Mouse (Mus musculus) stomach, embryonic 15.5 days (tissue): ENCODE data around the gene Olfr836. TPM values are rescaled to one million over a fixed set of nuclear protein-coding genes. Genes with fewer than 3 reads are reported as not detected.
"Not testable (repeated sequence)": the region's sequence is repeated elsewhere in the genome, so short reads cannot be mapped to it uniquely, and the experiment has no call there.

ENCODE experiments used
- ATAC-seq: fragments of 200-750 bp; cut with Nextera tagmentation; 2 replicates; pipeline ENCODE4 v1.8.0; 2017; ENCODE audit warnings: low read depth, moderate number of reproducible peaks, moderate TSS enrichment; ENCODE audit not compliant: insufficient read depth, low FRiP score
- H3K27ac ChIP-seq: fragments of 300-500 bp; sonication (generic); 2 replicates; pipeline ENCODE4 v1.5.1; 2015; ENCODE audit warnings: mild to moderate bottlenecking, inconsistent platforms
- H3K27me3 ChIP-seq: fragments of 300-500 bp; sonication (generic); replicated peaks from 2 replicates; pipeline ENCODE4 v1.6.1; 2015; ENCODE audit warnings: inconsistent platforms
- H3K36me3 ChIP-seq: fragments of 300-500 bp; sonication (generic); 2 replicates; pipeline ENCODE4 v1.6.1; 2015; ENCODE audit warnings: inconsistent platforms
- H3K4me1 ChIP-seq: fragments of 300-500 bp; sonication (generic); 2 replicates; pipeline ENCODE4 v1.6.1; 2015; ENCODE audit warnings: inconsistent platforms
- H3K4me2 ChIP-seq: fragments of 300-500 bp; sonication (generic); 2 replicates; pipeline ENCODE4 v1.6.1; 2015; ENCODE audit warnings: mild to moderate bottlenecking, inconsistent platforms
- H3K4me3 ChIP-seq: fragments of 300-500 bp; sonication (generic); replicated peaks from 2 replicates; pipeline ENCODE4 v1.5.1; 2015; ENCODE audit warnings: inconsistent platforms
- H3K9ac ChIP-seq: fragments of 300-500 bp; sonication (generic); 2 replicates; pipeline ENCODE4 v1.6.1; 2015; ENCODE audit warnings: inconsistent platforms
- H3K9me3 ChIP-seq: fragments of 300-500 bp; sonication (generic); 2 replicates; pipeline ENCODE4 v1.6.1; 2016; ENCODE audit warnings: inconsistent platforms
- WGBS: fragments of 180-500 bp; shearing (Covaris S2); methylation state at CpG from one replicate; pipeline ENCODE4 v1.1.7; 2015; 5-methylcytosine and 5-hydroxymethylcytosine counted together
- polyA plus RNA-seq: library from polyadenylated mRNA; unstranded; fragments of >200 nt; fragmentation: Nextera tagmentation; extraction: Ambion mirVana; gene quantifications from 2 replicates; pipeline ENCODE4 v1.2.1, GENCODE M21; 2015

Olfr836 gene
- polyA plus RNA-seq: not detected in 2 replicates

DNA sequence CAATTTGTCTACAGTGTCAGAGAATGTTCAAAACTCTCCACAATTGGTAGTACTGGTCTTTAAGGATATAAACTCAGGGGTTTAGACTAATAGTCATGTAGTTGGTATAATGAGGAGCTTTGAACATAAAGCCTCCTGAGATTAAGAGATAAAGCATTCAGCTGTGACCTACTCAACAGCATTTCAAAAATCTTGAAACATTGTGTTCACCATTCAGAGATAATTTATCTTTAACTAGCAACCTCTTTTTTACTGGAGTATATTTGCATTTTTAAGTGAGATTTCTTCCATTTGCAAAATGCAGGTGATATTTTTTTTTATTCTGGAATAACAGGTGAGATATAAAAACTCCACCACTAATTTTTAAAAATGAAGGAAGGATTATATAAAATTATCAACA lies at the start of gene Olfr836:
Gene Olfr836, plus strand, starts transcription at position 301 of the 400 bp plus-strand sequence.
- Histone ChIP-seq H3K4me1 (no peaks in the 10 kb centered on the region), H3K9me3 (no peaks in the 10 kb centered on the region), H3K4me3 (no peak within 1 kb of the TSS), H3K9ac (no peak within 1 kb of the TSS), H3K27ac (no peak within 1 kb of the TSS), H3K27me3 (no peaks in the 10 kb centered on the region), H3K4me2 (no peak within 1 kb of the TSS), H3K36me3 (no peaks in the 10 kb centered on the region)
- ATAC-seq: no peak

DNA sequence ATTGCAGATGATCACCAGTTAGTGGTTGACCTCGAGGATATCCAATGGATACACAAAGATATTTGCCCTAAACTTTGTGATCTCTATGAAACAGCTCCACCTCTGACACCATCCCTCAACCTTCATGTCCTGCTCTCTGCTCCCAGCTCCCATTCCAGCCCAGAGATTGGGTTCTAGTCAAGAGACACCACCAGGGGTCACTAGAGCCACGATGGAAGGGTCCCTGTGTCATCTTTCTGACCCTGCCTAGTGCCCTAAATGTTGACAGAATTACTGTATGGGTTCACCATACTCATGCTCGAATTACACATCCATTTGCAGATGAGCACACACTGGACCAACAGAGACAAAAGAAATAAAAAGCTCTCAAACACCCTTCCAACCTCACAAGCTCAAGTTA lies 35.2 kb upstream of the Olfr836 start:
- Histone ChIP-seq H3K27ac (no peak overlapping the region), H3K9me3 (no peaks in the 10 kb centered on the region), H3K27me3 (no peaks in the 10 kb centered on the region), H3K4me2 (no peak overlapping the region), H3K4me1 (no peaks in the 10 kb centered on the region), H3K36me3 (no peaks in the 10 kb centered on the region), H3K9ac (no peak overlapping the region), H3K4me3 (no peak overlapping the region)
- WGBS: 29% methylated on average over 3 of the region's 3 CpGs
- ATAC-seq: no peak

DNA sequence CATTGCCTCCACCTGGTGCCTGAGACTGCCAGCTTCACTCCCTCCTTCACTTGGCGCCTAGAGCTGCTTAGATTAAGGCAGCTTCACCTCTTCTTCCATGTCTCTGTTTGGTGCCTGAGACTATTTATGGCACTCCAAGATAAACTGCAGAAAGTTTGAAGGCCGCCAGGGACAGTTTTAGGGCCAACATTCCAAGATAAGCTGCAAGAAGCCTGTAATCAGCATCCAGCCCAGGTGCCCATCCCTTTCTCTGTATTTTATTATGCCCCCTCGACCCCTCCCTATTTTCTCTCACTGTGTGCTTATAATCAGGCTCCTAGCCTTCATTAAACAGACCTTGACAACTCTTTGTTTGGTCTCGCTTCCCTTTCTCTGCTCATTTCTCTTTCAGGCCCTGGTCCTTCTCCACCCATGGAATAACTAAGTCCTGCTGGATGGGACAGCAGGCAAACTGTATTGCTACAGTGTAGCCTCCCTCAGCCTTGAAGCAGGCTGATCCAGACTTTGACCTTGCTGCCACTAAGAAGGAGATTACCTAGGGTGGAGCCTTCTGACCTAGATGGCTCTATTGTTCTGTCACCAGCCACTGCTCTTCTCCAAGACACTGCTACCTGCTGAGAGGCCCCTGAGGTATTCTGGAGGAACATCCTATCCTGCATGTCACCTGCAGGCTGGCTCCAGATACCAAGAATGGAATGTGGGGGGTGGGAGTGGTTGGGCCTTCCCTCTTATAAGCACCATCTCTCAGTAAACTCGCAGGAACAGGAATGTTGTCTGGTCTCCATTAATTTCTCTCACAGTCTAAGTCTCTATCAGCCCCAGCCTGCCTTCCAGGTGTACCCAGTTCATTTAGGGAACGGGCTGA lies 27.1 kb upstream of the Olfr836 start:
- H3K27ac ChIP-seq, H3K4me2 ChIP-seq, H3K36me3 ChIP-seq, ATAC-seq, H3K9ac ChIP-seq, H3K4me3 ChIP-seq, H3K27me3 ChIP-seq, H3K4me1 ChIP-seq, H3K9me3 ChIP-seq: not testable (repeated sequence)
- 50% methylated on average over 6 of the region's 6 CpGs for WGBS

DNA sequence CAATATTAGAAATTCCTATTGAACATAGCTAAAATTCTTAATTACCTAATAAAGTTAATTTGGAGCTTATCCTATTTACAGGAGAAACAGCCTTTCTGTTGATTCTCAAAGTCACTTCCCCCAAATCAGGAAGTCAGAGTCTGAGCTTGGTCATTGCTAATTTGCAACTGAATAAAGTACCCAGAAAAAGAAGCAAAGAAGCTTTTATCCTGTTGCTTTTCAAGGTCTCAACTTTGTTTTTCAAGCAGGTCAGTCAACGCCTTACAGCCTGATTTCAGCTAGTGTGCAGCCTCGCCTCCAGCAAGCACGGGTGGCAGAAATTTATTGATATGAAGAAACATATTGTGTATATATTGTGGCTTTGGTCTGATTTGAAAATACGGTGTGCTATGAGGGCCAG lies 22.9 kb upstream of the Olfr836 start:
- Histone ChIP-seq H3K9me3 (no peaks in the 10 kb centered on the region), H3K4me2 (no peak overlapping the region), H3K4me3 (no peak overlapping the region), H3K27ac (no peak overlapping the region), H3K36me3 (no peaks in the 10 kb centered on the region), H3K27me3 (no peaks in the 10 kb centered on the region), H3K9ac (no peak overlapping the region), H3K4me1 (no peaks in the 10 kb centered on the region)
- no peak for ATAC-seq
- whole genome bisulfite sequencing: 86% methylated on average over 4 of the region's 4 CpGs

GRCm38 (mm10) chr9:19136017-19136416 lies 15.8 kb downstream of the Olfr836 start, which contains the start of gene Olfr837:
Olfr837 (plus strand) TSS chr9:19136317.
- Histone ChIP-seq H3K27me3 (no peaks in the 10 kb centered on the region), H3K36me3 (no peaks in the 10 kb centered on the region), H3K9me3 (no peaks in the 10 kb centered on the region), H3K4me2 (no peak within 1 kb of the TSS), H3K4me1 (no peaks in the 10 kb centered on the region), H3K27ac (no peak within 1 kb of the TSS), H3K4me3 (no peak within 1 kb of the TSS), H3K9ac (no peak within 1 kb of the TSS)
- ATAC-seq: no peak
- 78% methylated on average over 1 of the region's 1 CpGs for WGBS

Other genes starting within 250 kb of the Olfr836 start
- gene Olfr830, start 245.7 kb upstream of the Olfr836 start, polyA plus RNA-seq: not detected in 2 replicates
- gene Olfr832, start 183.3 kb upstream of the Olfr836 start, polyA plus RNA-seq: not detected in 2 replicates
- gene Olfr834, start 132.4 kb upstream of the Olfr836 start, polyA plus RNA-seq: not detected in 2 replicates
- not detected in 2 replicates for gene Olfr835, start 87.6 kb upstream of the Olfr836 start, polyA plus RNA-seq
- not detected in 2 replicates for gene Olfr837, start 15.9 kb downstream of the Olfr836 start, polyA plus RNA-seq
- not detected in 2 replicates for gene Olfr839-ps1, start 56.9 kb downstream of the Olfr836 start, polyA plus RNA-seq
- not detected in 2 replicates for gene Olfr843, start 131.6 kb downstream of the Olfr836 start, polyA plus RNA-seq
- not detected in 2 replicates for gene Olfr844, start 196.0 kb downstream of the Olfr836 start, polyA plus RNA-seq
- not detected in 2 replicates for gene Olfr845, start 216.1 kb downstream of the Olfr836 start, polyA plus RNA-seq
- gene Olfr846, start 243.6 kb downstream of the Olfr836 start, polyA plus RNA-seq: not detected in 2 replicates